Mouse (Mus musculus) MEL-GATA-1-ER (cell line): ENCODE results near the gene Olfr70.
A peak's percentile ranks its signal among the peaks of the same experiment; 100 is the strongest.

Experiments
- DNase-seq: peaks from one replicate; pipeline ENCODE4 v3.0.0-alpha.2; 2012; ENCODE audit warnings: low read depth; ENCODE audit errors: extremely low read depth

Olfr70 gene

GRCm38 (mm10) chr4:43700707-43701106, at the start of gene Olfr70:
Gene Olfr70 (minus strand): TSS chr4:43700807.
- DNase-seq: no peak

- DNase-seq: no peak
These were observed 44.6 kb upstream of the Olfr70 start for GRCm38 (mm10) chr4:43745187-43745586.

- no peak for DNase-seq
These were observed 42.5 kb upstream of the Olfr70 start for GRCm38 (mm10) chr4:43743099-43743498.

- DNase-seq: no peak
These were observed 42.0 kb upstream of the Olfr70 start for GRCm38 (mm10) chr4:43742637-43743036.

- DNase-seq: no peak
These were observed 40.9 kb upstream of the Olfr70 start for GRCm38 (mm10) chr4:43741526-43741925.

- DNase-seq: no peak
These were observed 38.5 kb upstream of the Olfr70 start for GRCm38 (mm10) chr4:43738989-43739674.

- no peak for DNase-seq
These were observed 36.5 kb upstream of the Olfr70 start for GRCm38 (mm10) chr4:43737144-43737543.

- no peak for DNase-seq
These were observed 32.6 kb upstream of the Olfr70 start for GRCm38 (mm10) chr4:43733186-43733585.

- DNase-seq: no peak
These were observed 31.6 kb upstream of the Olfr70 start for GRCm38 (mm10) chr4:43732171-43732570.

GRCm38 (mm10) chr4:43730750-43731297, 30.2 kb upstream of the Olfr70 start:
- DNase-seq: no peak

- DNase-seq: peak; percentile 62
These were observed 29.4 kb upstream of the Olfr70 start, which contains the start of gene Spaar for GRCm38 (mm10) chr4:43729794-43730550. Gene Spaar (plus strand): TSS chr4:43730034.

- DNase-seq: no peak
These were observed 28.5 kb upstream of the Olfr70 start for GRCm38 (mm10) chr4:43729126-43729525.

- no peak for DNase-seq
These were observed 28.0 kb upstream of the Olfr70 start for GRCm38 (mm10) chr4:43728576-43728954.

GRCm38 (mm10) chr4:43727718-43728575, 27.3 kb upstream of the Olfr70 start:
- DNase-seq: peak; percentile 57

GRCm38 (mm10) chr4:43726995-43727394, 26.4 kb upstream of the Olfr70 start, which contains the start of gene Hrct1:
Gene Hrct1 (plus strand): TSS chr4:43727188.
- DNase-seq: no peak

GRCm38 (mm10) chr4:43726228-43726993, 25.8 kb upstream of the Olfr70 start:
- DNase-seq: no peak

- peak; percentile 25 for DNase-seq
These were observed 24.2 kb upstream of the Olfr70 start for GRCm38 (mm10) chr4:43724764-43725163.

GRCm38 (mm10) chr4:43722191-43722590, 21.6 kb upstream of the Olfr70 start:
- no peak for DNase-seq

GRCm38 (mm10) chr4:43720491-43721228, 20.1 kb upstream of the Olfr70 start:
- no peak for DNase-seq

GRCm38 (mm10) chr4:43713652-43714219, 13.1 kb upstream of the Olfr70 start:
- DNase-seq: no peak
